Mouse (Mus musculus) erythroblast, embryonic 14.5 days (primary cell): ENCODE measurements around the gene Sar1a.

Source experiments
- GATA1 ChIP-seq: IDR thresholded peaks from 2 replicates; pipeline ENCODE4 v1.6.1; 2012; ENCODE audit warnings: low read length, inconsistent platforms, mixed read lengths
- TAL1 ChIP-seq: IDR thresholded peaks from 3 replicates; pipeline ENCODE4 v1.6.1; 2012; ENCODE audit warnings: low read length, inconsistent platforms, mixed read lengths

DNA sequence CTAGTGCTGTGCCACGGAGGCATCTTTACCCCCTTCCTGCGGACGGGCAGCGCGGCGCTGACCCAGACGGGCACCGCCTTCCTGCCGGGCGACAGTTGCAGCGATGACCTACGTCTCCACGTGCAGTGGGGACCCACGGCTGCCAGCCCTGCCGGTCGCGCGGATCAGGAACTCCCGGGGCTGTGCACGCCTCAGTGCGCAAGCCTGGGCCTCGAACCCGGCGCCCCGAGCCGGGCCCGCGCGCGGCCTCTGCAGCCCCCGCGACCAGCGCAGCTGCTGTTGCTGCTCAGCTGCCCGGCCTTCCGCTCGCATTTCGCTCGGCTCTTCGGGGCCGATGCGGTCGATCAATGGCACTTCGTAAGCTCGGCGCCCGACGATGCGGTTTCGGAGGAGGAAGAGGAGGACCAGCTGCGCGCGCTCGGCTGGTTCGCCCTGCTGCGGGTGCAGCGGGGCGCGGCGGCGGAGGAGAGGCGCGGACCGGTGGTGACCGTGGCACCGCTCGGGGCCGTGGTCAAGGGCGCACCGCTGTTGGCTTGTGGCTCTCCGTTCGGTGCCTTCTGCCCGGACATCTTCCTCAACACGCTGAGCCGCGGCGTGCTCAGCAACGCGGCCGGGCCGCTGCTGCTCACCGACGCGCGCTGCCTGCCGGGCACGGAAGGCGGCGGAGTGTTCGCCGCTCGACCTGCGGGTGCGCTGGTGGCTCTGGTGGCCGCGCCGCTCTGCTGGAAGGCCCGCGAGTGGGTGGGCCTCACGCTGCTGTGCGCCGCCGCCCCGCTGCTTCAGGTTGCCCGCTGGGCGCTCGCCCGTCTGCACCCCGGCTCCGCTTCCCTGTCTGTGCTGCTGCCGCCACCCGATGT is 15.8 kb downstream of the Sar1a start:
- TF ChIP-seq TAL1 (no peak), GATA1 (no peak)
